Mouse (Mus musculus) liver, adult (tissue): ENCODE results near the gene Kcmf1.

Experiments used
- GATA4 ChIP-seq: IDR thresholded peaks from 2 replicates; pipeline ENCODE4 v1.6.1; 2014; ENCODE audit warnings: mild to moderate bottlenecking, low read length; ENCODE audit not compliant: insufficient replicate concordance

Gene Kcmf1

GRCm38 (mm10) chr6:72914087-72914749, 14.4 kb upstream of the Kcmf1 start:
- TF ChIP-seq GATA4 = no peak

GRCm38 (mm10) chr6:72911261-72911660, 11.5 kb upstream of the Kcmf1 start:
- no peak for TF ChIP-seq GATA4

DNA sequence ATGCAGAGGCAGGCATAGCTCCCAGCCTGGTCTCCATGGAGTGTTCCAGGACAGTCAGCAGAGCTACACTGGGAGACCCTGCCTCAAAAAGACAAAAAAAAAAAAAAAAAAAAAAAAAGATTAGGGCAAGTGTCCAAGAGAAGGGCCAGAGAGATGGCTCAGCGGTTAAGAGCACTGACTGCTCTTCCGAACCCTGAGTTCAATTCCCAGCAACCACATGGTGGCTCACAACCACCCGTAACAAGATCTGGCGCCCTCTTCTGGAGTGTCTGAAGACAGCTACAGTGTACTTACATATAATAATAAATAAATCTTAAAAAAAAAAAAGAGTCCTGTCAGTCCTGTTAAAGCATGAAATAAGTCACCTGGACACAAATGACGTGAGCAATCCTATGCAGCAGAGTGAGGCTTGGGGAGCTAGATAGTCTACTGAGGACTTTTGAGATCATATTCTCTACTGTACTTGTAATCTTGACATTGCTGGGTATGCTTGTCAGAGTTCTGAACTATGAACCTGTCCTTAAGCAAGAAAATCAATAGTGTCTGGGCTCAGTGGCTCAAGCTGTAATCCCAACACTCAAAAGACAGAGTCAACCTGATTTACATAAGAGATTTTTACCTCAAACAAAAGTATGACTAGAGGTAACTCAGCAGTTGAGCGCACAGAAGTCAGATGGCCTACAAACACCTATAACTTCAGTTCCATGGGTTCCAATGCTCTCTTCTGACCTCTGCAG, 2.6 kb upstream of the Kcmf1 start:
- no peak for TF ChIP-seq GATA4

DNA sequence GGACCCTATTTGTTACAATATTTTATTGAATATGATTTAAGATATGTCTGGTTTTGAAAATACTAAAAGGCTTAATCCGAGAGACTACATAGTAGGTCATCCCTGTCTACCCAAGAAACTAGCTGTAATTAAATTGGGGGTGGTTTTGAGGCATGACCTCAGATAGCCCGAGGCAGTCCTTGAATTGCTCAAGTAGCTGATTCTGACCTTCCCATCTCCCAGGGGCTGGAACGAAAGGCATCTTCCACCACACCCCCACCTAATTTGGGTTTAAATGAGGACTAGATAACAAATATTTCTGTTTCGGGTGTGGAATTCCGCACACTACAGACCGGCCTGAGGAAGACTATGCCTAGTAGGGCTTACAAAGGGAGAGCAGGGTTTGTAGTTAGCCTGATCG, 1.2 kb upstream of the Kcmf1 start:
- TF ChIP-seq GATA4 = no peak

GRCm38 (mm10) chr6:72899201-72899780, 488 bp downstream of the Kcmf1 start:
- no peak for TF ChIP-seq GATA4

DNA sequence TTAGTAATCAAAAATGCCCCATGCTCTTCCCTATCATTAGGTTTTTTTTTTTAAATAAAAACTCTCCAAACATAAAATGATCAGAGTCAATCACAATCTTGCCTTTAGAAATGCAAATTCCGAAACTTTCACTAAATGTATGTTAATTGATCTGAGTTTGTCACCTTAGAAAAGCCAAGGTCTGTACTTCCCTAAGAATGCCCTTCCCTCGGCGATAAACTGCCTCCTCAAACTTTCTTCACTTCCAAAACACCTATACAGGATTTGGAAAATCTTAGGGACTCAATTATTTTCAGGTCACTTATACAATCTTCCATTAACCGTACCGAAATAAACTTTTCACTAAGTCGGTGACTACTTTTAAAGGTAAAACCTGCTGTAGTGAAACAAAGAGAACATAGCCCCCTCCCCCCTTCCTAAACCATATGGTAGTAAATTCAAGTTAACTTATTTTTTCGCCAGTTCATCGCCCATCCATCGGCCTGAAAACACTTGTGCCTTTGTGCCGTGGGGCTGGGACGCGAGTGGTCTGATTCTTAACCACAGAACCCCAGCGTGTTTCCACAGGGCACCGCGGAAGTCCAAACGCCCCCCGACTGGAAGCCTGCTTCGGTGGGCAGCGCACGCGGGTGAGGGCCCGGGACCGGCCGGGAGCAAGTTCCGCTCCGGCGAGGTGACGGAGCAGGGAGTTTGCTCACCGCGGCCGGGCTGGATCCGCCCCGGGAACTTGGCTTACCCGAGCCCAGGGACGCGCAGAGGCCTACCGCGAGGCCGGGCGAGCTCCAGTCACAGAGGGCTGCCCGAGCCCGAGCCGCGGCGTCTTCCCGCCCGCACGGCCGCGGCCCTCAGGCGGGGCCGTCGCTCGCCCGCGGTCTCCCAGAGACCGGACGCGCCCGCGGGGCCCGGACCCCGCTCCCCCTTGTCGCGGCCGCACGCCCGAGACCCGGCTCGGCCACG, 1.3 kb downstream of the Kcmf1 start:
- TF ChIP-seq GATA4 = no peak

DNA sequence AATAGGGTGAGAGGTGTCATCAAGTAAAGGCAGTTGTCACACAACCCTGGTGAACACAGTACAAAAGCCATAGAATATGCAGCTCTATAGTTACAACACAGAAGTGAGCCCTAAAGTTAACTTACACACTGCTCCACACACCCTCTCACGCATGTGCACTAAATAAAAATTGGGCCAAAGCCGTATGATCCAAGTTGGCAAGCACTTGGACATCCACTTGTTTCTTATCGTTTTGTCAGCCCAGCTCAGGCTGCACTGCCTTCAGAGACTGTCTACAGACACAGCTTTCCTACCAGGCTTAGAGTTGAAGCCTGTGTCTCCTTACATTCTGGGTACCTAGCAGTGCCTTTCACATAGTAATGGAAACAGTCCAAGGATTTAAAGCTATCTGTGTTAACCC, 4.8 kb downstream of the Kcmf1 start:
- no peak for TF ChIP-seq GATA4

DNA sequence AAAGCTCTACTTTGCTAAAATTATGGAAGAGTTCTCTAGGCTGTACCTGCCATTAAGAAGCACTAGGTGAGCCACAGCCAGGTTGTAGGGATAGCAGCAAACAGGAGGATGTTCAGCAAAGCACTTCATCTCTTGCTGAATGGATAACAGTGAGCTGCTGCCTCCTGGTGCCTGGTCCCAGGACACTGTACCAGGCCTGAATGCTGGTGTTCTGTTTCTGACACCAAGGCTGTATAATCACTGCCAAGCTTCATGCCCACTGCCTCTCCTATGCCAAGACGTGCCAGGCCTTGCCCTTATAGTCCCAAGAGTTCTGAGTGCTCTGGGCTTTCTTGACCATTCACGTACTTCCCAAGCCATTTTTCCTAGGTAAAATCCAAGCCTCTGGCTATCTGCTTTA, 8.5 kb downstream of the Kcmf1 start:
- no peak for TF ChIP-seq GATA4

DNA sequence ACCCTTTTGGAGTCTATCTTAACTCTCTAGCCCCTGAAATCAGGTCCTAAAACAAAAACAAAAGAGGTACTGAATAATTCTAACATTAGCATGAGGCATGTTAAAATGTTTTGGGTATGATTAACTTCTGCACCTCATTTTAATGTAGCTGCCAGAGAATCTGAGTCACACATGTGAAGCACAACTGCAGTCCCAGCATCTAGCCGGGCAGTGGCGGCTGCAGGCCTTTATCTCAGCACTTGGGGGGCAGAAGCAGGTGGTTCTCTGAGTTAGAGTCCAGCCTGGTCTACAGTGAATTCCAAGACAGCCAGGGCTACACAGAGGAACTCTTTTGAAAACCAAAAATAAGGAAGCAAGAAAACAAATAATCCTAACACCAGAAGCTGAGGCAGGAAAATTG, 11.1 kb downstream of the Kcmf1 start:
- no peak for TF ChIP-seq GATA4

DNA sequence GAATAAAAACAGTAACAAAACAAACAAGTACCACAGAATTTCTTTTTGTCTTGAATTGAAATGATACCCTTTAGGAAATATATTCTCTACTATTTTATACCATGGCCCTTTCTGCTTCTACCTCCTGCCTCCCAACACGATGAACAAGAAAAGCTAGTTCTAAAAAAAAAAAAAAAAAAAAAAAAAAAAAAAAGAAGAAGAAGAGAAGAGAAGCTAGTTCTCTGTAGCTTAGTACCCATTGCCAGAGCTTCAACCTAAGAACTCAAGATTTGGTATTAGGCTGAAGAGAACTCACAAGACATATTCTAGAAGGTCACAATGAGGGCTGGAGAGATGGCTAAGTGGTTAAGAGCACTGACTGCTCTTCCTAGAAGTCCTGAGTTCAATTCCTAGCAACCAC, 14.5 kb downstream of the Kcmf1 start:
- no peak for TF ChIP-seq GATA4

GRCm38 (mm10) chr6:72884767-72885166, 15.0 kb downstream of the Kcmf1 start:
- TF ChIP-seq GATA4 = no peak

DNA sequence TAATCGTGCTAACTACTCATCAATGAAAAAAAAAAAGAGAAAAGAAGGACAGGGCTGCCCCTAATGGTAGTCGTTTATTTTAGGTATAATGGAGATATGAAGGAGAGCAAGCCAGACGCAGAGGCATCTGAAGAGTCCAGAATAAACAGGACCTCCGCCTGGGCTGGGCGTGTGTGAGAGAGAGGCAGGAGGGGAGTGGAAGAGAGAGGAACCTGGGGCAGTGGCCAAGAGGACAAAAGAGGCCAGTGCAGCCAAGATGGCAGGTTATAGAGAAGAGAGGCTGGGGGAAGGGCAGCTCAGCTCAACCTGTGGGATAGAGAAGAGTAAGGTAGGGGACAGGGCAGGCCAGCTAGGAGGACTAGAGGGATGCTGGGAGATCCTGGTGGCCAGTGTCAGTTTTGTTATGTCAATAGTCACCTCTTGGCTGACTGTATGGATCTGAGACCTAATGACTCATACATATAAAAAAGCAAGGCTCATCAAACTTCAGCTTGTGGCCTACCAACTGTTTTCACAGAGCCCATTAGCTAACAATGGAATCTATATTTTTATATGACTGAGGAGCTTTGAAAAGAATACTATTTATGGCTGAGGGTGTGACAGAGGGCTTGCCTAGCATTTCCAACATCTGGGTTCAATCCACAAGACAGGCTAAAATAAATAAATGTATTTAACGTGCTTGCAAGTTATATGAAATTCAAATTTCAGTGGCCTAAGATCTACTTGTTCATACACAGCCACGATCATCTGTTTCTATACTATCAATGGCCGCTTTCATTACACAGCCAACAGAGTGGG, 16.9 kb downstream of the Kcmf1 start:
- TF ChIP-seq GATA4 = no peak

GRCm38 (mm10) chr6:72882222-72882621, 17.6 kb downstream of the Kcmf1 start:
- TF ChIP-seq GATA4 = no peak

GRCm38 (mm10) chr6:72881619-72881979, 18.2 kb downstream of the Kcmf1 start:
- TF ChIP-seq GATA4 = no peak
